Mouse (Mus musculus): ENCODE measurements around the gene Ifna4.
"Not testable (repeated sequence)": the region's sequence is repeated elsewhere in the genome, so short reads cannot be mapped to it uniquely, and the experiment has no call there.

The Ifna4 gene

GRCm38 (mm10) chr4:88841438-88841911 lies at the start of gene Ifna4:
TSS of gene Ifna4 (plus strand) at chr4:88841861.
- no peak for DNase-seq (ENCODE audit: low read depth, low spot score)

GRCm38 (mm10) chr4:88793936-88794675 lies 47.6 kb upstream of the Ifna4 start, which contains the start of gene Gm13275:
TSS of gene Gm13275 (plus strand) at chr4:88794487.
- not testable (repeated sequence) for DNase-seq (ENCODE audit: low read depth, low spot score)

- not testable (repeated sequence) for DNase-seq (ENCODE audit: low read depth, low spot score)
Measured at GRCm38 (mm10) chr4:88797097-88797496, 44.6 kb upstream of the Ifna4 start, which contains the start of gene Gm13279. TSS of gene Gm13279 (plus strand) at chr4:88797397.

DNA sequence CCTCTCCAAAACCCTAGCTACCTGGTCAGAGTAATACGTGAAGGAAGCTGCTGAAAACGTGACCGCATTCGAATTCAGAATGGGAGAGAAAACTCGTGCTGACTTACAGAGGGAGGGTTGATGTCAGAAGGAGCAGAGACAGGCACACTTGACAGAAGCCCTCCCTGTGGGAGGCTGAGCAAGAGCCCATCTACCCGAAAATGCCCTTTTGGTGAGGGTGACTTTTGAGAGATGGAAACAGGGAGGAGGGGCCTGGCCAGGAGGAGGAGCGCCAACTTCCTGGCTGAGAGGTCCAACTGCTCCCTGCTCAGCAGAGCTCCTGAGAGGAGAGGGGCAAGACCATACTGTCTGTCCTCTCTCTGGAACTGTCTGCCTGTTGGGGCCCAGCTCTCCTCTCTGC lies 42.3 kb upstream of the Ifna4 start, which contains the start of gene Gm13285:
Gene Gm13285, plus strand, starts transcription at position 301 of the 400 bp plus-strand sequence.
- DNase-seq (ENCODE audit: low read depth, low spot score): not testable (repeated sequence)

GRCm38 (mm10) chr4:88802954-88803353 lies 38.7 kb upstream of the Ifna4 start, which contains the start of gene Gm13287:
TSS of gene Gm13287 (plus strand) at chr4:88803254.
- DNase-seq (ENCODE audit: low read depth, low spot score): not testable (repeated sequence)

DNA sequence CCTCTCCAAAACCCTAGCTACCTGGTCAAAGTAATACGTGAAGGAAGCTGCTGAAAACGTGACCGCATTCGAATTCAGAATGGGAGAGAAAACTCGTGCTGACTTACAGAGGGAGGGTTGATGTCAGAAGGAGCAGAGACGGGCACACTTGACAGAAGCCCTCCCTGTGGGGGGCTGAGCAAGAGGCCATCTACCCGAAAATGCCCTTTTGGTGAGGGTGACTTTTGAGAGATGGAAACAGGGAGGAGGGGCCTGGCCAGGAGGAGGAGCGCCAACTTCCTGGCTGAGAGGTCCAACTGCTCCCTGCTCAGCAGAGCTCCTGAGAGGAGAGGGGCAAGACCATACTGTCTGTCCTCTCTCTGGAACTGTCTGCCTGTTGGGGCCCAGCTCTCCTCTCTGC lies 36.4 kb upstream of the Ifna4 start, which contains the start of gene Gm13288:
Gene Gm13288, plus strand, starts transcription at position 301 of the 400 bp plus-strand sequence.
- not testable (repeated sequence) for DNase-seq (ENCODE audit: low read depth, low spot score)

DNA sequence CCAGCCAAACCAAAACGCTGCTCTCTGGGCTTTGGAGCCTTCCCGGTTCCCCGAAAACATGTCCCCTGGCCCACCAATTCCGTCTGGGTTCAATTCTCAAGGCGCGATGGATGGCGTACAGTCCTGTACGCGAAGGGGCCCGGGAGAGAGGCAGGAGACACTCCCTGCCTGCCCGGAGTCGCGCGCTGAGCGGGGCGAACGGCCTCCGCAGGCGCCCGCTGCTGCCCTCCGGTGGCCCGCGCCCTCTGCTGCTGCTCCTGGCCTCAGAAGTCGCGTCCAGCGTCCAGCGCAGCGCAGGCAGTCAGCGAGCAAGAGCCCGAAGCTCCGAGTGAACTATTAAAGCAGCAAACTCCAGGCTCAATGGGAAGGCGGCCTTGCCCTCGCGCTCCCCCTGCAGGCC lies 35.9 kb upstream of the Ifna4 start:
- not testable (repeated sequence) for DNase-seq (ENCODE audit: low read depth, low spot score)

GRCm38 (mm10) chr4:88815928-88816327 lies 25.7 kb upstream of the Ifna4 start, which contains the start of gene Ifna7:
TSS of gene Ifna7 (plus strand) at chr4:88816228.
- DNase-seq (ENCODE audit: low read depth, low spot score): no peak

GRCm38 (mm10) chr4:88819659-88820058 lies 22.0 kb upstream of the Ifna4 start, which contains the start of gene Ifna11:
TSS of gene Ifna11 (plus strand) at chr4:88819959.
- no peak for DNase-seq (ENCODE audit: low read depth, low spot score)

- DNase-seq (ENCODE audit: low read depth, low spot score): no peak
Measured at GRCm38 (mm10) chr4:88822995-88823394, 18.7 kb upstream of the Ifna4 start.

- not testable (repeated sequence) for DNase-seq (ENCODE audit: low read depth, low spot score)
Measured at GRCm38 (mm10) chr4:88827116-88827515, 14.5 kb upstream of the Ifna4 start, which contains the start of gene Ifna6. TSS of gene Ifna6 (plus strand) at chr4:88827416.

GRCm38 (mm10) chr4:88830523-88830922 lies 11.1 kb upstream of the Ifna4 start:
- no peak for DNase-seq (ENCODE audit: low read depth, low spot score)

GRCm38 (mm10) chr4:88835225-88835624 lies 6.4 kb upstream of the Ifna4 start, which contains the start of gene Ifna5:
TSS of gene Ifna5 (plus strand) at chr4:88835525.
- DNase-seq (ENCODE audit: low read depth, low spot score): not testable (repeated sequence)

DNA sequence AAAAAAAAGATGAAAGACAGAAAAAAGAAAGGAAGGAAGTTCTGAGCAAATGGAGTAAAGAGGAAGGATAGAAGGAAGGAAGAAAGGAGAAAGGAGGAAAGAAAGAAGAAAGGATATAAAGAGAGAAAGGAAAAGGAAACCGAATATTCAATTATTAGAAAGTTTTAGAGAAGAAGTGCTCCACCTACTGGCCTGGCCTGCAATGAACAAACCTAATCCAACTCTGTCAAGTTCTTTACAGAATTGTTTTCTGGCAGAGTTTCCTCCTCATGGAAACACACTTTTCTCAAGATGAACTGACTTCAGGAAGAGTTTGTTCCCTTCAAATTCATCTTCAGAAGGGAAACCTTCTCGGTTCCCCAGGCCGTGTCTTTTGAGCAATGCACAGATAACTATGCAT lies 2.8 kb upstream of the Ifna4 start:
- DNase-seq (ENCODE audit: low read depth, low spot score): no peak

DNA sequence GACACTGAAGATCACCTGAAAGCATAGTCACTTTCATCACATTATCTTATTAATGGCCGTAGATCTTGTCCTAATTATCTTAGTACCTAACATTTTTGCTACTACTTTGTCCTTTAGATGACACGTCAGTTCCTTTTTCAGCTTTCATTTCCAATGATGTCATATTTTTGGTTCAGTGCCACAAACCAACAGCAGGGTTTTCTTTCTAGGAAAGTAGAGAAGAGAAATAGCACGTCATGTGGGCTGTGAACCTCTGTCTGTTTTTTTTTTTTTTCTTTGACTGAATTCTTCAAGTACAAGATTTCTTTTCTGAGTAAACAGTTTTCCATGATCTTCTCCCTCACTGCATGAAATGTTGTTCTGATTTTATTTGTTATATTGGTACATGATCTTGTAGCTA lies 1.6 kb upstream of the Ifna4 start:
- DNase-seq (ENCODE audit: low read depth, low spot score): no peak

- DNase-seq (ENCODE audit: low read depth, low spot score): no peak
Measured at GRCm38 (mm10) chr4:88845334-88845733, 3.7 kb downstream of the Ifna4 start.

DNA sequence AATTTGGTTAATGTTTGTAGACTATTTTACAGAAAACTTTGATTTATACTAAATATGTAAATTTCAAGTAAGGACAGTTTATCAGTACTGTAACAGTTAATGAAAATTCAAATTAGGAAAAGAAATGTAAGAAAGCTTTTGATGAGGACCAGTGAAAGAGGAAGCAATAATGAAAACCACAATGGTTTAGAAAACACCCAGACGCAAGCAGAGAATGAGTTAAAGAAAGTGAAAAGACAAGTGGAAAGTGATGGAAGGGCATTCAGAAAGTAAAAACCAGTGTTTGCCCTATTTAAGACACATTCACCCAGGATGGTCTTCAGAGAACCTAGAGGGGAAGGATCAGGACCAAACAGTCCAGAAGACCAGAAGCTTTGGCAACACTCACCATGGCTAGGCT lies 8.0 kb downstream of the Ifna4 start, which contains the start of gene Ifna1:
Gene Ifna1, plus strand, starts transcription at position 390 of the 400 bp plus-strand sequence.
- no peak for DNase-seq (ENCODE audit: low read depth, low spot score)

DNA sequence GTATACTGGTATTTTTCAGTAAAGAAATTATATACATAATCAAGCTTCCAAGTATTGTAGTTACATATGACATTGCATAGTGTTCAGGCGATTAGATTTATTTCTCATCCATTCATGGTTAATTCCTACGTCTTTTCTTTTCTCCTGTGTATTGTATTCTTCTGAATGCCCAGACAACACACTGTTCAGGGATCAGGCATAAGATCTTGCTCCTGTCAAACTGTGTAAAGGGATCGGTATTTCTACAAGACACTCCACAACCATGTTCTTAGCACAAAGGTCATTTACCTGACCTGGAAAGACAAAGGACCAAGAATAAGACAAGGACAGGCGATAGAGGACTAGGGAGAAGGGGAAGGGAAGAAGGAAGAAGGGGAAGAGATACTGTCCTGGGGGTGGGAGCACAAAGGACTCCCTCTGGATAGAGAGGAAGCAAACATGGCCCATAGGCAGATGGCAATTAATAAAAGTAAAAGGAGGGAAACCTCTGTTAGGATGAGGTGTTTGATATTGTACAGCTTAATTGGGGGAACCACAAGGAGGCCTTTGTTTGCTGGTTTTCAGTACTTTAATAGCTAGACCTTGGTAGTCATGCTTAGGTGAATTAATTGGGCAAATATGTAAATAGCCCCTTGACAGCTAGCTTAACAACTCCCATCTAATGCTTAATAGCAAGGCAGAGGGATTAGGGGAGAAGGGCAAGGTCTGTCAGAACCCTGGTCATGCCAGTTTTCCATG lies 9.5 kb downstream of the Ifna4 start:
- DNase-seq (ENCODE audit: low read depth, low spot score): no peak

DNA sequence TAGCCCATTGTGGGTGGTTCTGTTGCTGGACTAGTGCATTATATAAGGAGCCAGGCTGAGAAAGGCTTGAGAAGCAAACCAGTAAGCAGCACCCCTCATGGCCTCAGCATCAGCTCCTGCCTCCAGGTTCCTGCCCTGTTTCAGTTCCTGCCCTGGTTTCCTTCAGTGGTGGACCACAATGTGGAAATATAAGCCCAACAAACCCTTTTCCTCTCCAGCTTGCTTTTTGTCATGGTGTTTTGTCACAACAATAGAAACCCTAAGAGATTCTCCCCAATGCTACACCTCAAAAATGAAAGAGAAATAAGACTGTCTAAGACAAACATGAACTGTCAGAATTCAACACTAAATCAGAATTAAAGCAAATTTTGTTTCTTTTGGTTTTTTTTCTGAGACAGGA lies 17.6 kb downstream of the Ifna4 start:
- DNase-seq (ENCODE audit: low read depth, low spot score): no peak

DNA sequence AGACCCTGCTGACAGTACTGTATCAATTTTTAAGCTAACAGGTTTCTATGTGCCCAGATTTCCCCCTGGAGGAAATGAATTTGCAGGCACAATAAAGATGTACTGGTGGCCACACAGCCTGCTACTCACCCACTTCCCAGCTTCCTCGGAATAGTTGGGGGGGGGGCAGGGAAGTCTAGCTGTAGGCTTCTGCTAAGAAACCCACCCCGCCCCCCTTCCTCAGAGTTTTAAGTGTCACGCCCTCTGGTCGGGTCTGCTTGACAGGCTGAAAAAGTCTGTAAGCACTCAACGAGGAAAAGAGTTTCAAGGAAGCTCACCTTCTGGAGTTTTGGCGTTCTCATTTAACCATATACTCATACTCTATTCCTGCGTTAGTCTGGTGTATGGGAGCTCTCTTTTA lies 21.6 kb downstream of the Ifna4 start:
- no peak for DNase-seq (ENCODE audit: low read depth, low spot score)

- DNase-seq (ENCODE audit: low read depth, low spot score): no peak
Measured at GRCm38 (mm10) chr4:88864599-88864998, 22.9 kb downstream of the Ifna4 start.
